9 mouse cellular contexts compared by ENCODE assay signal in the genomic region with DNA sequence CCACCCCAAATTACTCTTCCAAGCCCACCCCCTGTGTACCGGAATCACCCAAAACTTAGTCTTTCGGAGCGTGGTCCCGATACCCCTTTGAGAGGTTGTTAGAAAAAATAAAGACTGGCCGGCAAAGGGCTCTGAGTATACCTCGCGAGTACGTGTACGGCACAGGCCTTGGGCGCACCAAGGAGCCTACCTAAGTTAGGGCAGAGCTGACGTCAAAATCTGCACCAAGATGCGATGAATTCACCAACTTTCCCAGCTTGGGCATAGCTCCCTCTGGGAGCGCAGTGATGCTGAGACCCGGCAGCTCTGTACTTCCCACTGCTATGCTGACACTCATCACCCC. TPM values are rescaled to one million over a fixed set of nuclear protein-coding genes. Genes with fewer than 3 reads are reported as not detected.
A peak's percentile ranks its signal among the peaks of the same experiment; 100 is the strongest.
DNase-seq lines count a peak whose midpoint lies in the region; ATAC-seq lines count a peak whose summit lies in the region.
"Had no signal": no experiment of that assay in that cellular context is flagged by ENCODE, and none has a peak within 500 bp of the region (broad histone marks: within the 10 kb centered on the region; RNA-seq: fewer than 3 reads in every experiment).

No protein-coding gene starts in this region.

- no peaks in the 10 kb centered on the region for H3K36me3 ChIP-seq in heart, embryonic 14.5 days (ENCODE audit: control insufficient read depth, insufficient read depth, low read length)
- H3K36me3 ChIP-seq in forebrain, embryonic 16.5 days (ENCODE audit: control insufficient read depth, insufficient read depth) = no peaks in the 10 kb centered on the region
- no peaks in the 10 kb centered on the region for H3K36me3 ChIP-seq in liver, embryonic 16.5 days (ENCODE audit: control insufficient read depth, insufficient read depth)
- H3K36me3 ChIP-seq: G1E had no signal

- no peak for DNase-seq in heart, adult 11 months
- DNase-seq in ES-CJ7 (ENCODE audit: low read depth, low spot score) = peak; percentile 69
- DNase-seq in right cerebral cortex, postnatal 14 days = no peak
- no peak for DNase-seq in spleen, postnatal 14 days (ENCODE audit: low spot score in 2 of 2)
- no peak for DNase-seq in left cerebral cortex, adult 18-20 months (ENCODE audit: low spot score in 2 of 2)

- H3K9me3 ChIP-seq in heart, embryonic 14.5 days (ENCODE audit: control insufficient read depth, low read length) = no peaks in the 10 kb centered on the region
- H3K9me3 ChIP-seq in forebrain, embryonic 16.5 days (ENCODE audit: control insufficient read depth, low read length) = no peaks in the 10 kb centered on the region
- no peaks in the 10 kb centered on the region for H3K9me3 ChIP-seq in liver, embryonic 16.5 days (replicated peaks; ENCODE audit: control insufficient read depth, low read length)
- H3K9me3 ChIP-seq: G1E had no signal

- H3K9ac ChIP-seq in heart, embryonic 14.5 days (ENCODE audit: low read length) = peak overlapping the region; percentile 80
- H3K9ac ChIP-seq in forebrain, embryonic 16.5 days (replicated peaks; ENCODE audit: low read depth, low read length) = no peak overlapping the region
- no peak overlapping the region for H3K9ac ChIP-seq in liver, embryonic 16.5 days (ENCODE audit: low read depth, low read length)

- H3K27ac ChIP-seq in heart, embryonic 14.5 days (replicated peaks in 1 of 2; ENCODE audit: control insufficient read depth in 1 of 2, insufficient read depth in 1 of 2, low read depth in 2 of 2, low read length in 2 of 2) = peak overlapping the region; percentile 68 to 78
- H3K27ac ChIP-seq in forebrain, embryonic 16.5 days (ENCODE audit: low read length) = no peak overlapping the region
- no peak overlapping the region for H3K27ac ChIP-seq in liver, embryonic 16.5 days (ENCODE audit: low read length)

- H3K4me3 ChIP-seq in heart, embryonic 14.5 days (ENCODE audit: control insufficient read depth in 1 of 2, insufficient read depth in 1 of 2, low read depth in 1 of 2, low read length in 2 of 2) = peak overlapping the region; percentile 72 to 74
- H3K4me3 ChIP-seq in forebrain, embryonic 16.5 days (replicated peaks; ENCODE audit: low read length) = peak overlapping the region; percentile 36; the same call in 1 of the 2 replicates
- H3K4me3 ChIP-seq in liver, embryonic 16.5 days (ENCODE audit: low read depth, low read length) = peak overlapping the region; percentile 60

- peak overlapping the region; percentile 72 for H3K4me2 ChIP-seq in heart, embryonic 14.5 days (ENCODE audit: low read length)
- H3K4me2 ChIP-seq in forebrain, embryonic 16.5 days (ENCODE audit: low read length) = peak overlapping the region; percentile 52
- H3K4me2 ChIP-seq in liver, embryonic 16.5 days (ENCODE audit: low read depth, low read length) = peak overlapping the region; percentile 52

- under 1% methylated on average over 14 of the region's 14 CpGs for WGBS in heart, embryonic 14.5 days
- WGBS in forebrain, embryonic 16.5 days = under 1% methylated on average over 14 of the region's 14 CpGs
- 4% methylated on average over 14 of the region's 14 CpGs for WGBS in liver, embryonic 16.5 days (ENCODE audit: insufficient replicate concordance)

- ATAC-seq in heart, embryonic 14.5 days (ENCODE audit: insufficient number of reproducible peaks, insufficient read depth, low FRiP score, low read depth) = no peak
- no peak for ATAC-seq in forebrain, embryonic 16.5 days
- ATAC-seq in liver, embryonic 16.5 days (ENCODE audit: low read depth) = no peak

- peaks cover 23 to 43% of the 10 kb centered on the region in 2 experiments for H3K4me1 ChIP-seq in heart, embryonic 14.5 days (ENCODE audit: control insufficient read depth in 2 of 2, insufficient read depth in 2 of 2, low read length in 2 of 2)
- peaks cover 19% of the 10 kb centered on the region for H3K4me1 ChIP-seq in forebrain, embryonic 16.5 days (replicated peaks; ENCODE audit: control insufficient read depth, insufficient read depth, low read length)
- H3K4me1 ChIP-seq in liver, embryonic 16.5 days (ENCODE audit: control insufficient read depth, low read depth, low read length) = no peaks in the 10 kb centered on the region; the same call in 1 of the 2 replicates

- H3K27me3 ChIP-seq in heart, embryonic 14.5 days (ENCODE audit: control insufficient read depth, insufficient read depth, low read length) = peaks cover 10% of the 10 kb centered on the region
- H3K27me3 ChIP-seq in forebrain, embryonic 16.5 days (replicated peaks; ENCODE audit: control insufficient read depth, insufficient read depth, low read length) = peaks cover 37% of the 10 kb centered on the region
- peaks cover 54% of the 10 kb centered on the region for H3K27me3 ChIP-seq in liver, embryonic 16.5 days (ENCODE audit: control insufficient read depth, insufficient read depth, low read depth, low read length)

RNA-seq across cellular contexts. Expression of gene Tcea3, which starts 0.2 kb away (rescaled TPM):
- polyA plus RNA-seq in heart, embryonic 14.5 days (2014; fragmentation: Nextera tagmentation; extraction: Ambion mirVana) = 64.7 and 74.6 TPM in 2 replicates
- 0.44 and 1.2 TPM in 2 replicates for polyA plus RNA-seq in forebrain, embryonic 16.5 days (2015; fragmentation: Nextera tagmentation; extraction: Ambion mirVana)
- 25.3 and 29.8 TPM in 2 replicates for polyA plus RNA-seq in liver, embryonic 16.5 days (2015; fragmentation: Nextera tagmentation; extraction: Ambion mirVana)
- total RNA-seq in left cerebral cortex, adult 18-20 months (2021) = under 1 TPM; 0.49 to 0.77 TPM
- polyA plus RNA-seq: G1E had no signal

RNA-seq across cellular contexts. Expression of gene Zfp46, which starts 37.1 kb away (rescaled TPM):
- 23.1 and 27.6 TPM in 2 replicates for polyA plus RNA-seq in heart, embryonic 14.5 days (2014; fragmentation: Nextera tagmentation; extraction: Ambion mirVana)
- polyA plus RNA-seq in forebrain, embryonic 16.5 days (2015; fragmentation: Nextera tagmentation; extraction: Ambion mirVana) = 50.1 and 54.7 TPM in 2 replicates
- polyA plus RNA-seq in liver, embryonic 16.5 days (2015; fragmentation: Nextera tagmentation; extraction: Ambion mirVana) = 2.8 and 3.5 TPM in 2 replicates
- total RNA-seq in left cerebral cortex, adult 18-20 months (2021) = 10 to 100 TPM; 41.5 to 43.6 TPM

RNA-seq across cellular contexts. Expression of gene Asap3, which starts 41.2 kb away (rescaled TPM):
- 1.3 and 1.5 TPM in 2 replicates for polyA plus RNA-seq in heart, embryonic 14.5 days (2014; fragmentation: Nextera tagmentation; extraction: Ambion mirVana)
- polyA plus RNA-seq in forebrain, embryonic 16.5 days (2015; fragmentation: Nextera tagmentation; extraction: Ambion mirVana) = 3.7 and 4.1 TPM in 2 replicates
- 2.2 and 3.0 TPM in 2 replicates for polyA plus RNA-seq in liver, embryonic 16.5 days (2015; fragmentation: Nextera tagmentation; extraction: Ambion mirVana)
- 1 to 10 TPM; 2.6 to 3.0 TPM for total RNA-seq in left cerebral cortex, adult 18-20 months (2021)

Comparison
In these comparisons a context has a peak if more than half of its experiments do, and no peak if none do; other contexts are left out.
1. H3K27ac ChIP-seq: peak in heart, embryonic 14.5 days (2 of 2); none in forebrain, embryonic 16.5 days (single experiment) and liver, embryonic 16.5 days (single experiment).
2. RNA of gene Tcea3, which starts 0.2 kb away (polyA plus RNA-seq): 64.7 to 74.6 TPM in heart, embryonic 14.5 days and 25.3 to 29.8 TPM in liver, embryonic 16.5 days; 0.44 to 1.2 TPM in forebrain, embryonic 16.5 days; every median in the first group is over 10 times any median in the second.
3. Peak in every context shown above with its lines, with median percentiles within 50 percentile points of each other: H3K4me2 ChIP-seq and H3K4me3 ChIP-seq.